In the genomic region with DNA sequence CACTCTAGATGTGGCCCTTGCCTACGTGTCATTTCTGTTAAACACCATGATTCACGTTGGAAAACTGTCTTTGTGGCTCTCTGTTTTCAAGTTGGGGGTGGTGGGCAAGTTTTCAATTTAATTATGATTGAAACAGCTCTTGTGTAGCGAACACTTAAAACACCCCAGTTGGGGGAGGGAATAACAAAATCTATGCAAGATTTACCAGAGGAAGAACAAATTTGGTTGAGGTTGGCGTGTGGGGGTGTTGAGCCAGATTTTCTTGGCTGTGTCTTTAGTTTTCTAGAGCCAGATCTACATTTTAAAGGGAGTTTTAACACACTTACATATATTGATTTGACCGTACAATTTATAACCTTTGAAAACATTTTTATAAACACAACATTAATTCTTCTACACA, we compare ENCODE assay signal across 20 mouse cellular contexts.
A peak's percentile ranks its signal among the peaks of the same experiment; 100 is the strongest.
DNase-seq lines count a peak whose midpoint lies in the region; ATAC-seq and TF ChIP-seq lines count a peak whose summit lies in the region.
"Had no signal": no experiment of that assay in that cellular context is flagged by ENCODE, and none has a peak within 500 bp of the region (broad histone marks: within the 10 kb centered on the region; RNA-seq: fewer than 3 reads in every experiment).

No protein-coding gene starts in this region.

- H3K36me3 ChIP-seq in kidney, postnatal 0 days (ENCODE audit: insufficient read depth, low read length): peaks cover 16% of the 10 kb centered on the region
- H3K36me3 ChIP-seq in kidney, embryonic 14.5 days (ENCODE audit: control insufficient read depth, insufficient read depth, low read length): peaks cover 16% of the 10 kb centered on the region
- H3K36me3 ChIP-seq in limb, embryonic 10.5 days: peaks cover 17% of the 10 kb centered on the region
- H3K36me3 ChIP-seq in hindbrain, embryonic 14.5 days (replicated peaks; ENCODE audit: control insufficient read depth, insufficient read depth): peaks cover 9% of the 10 kb centered on the region; the same call in 1 of the 2 replicates

- H3K9me3 ChIP-seq in kidney, postnatal 0 days (replicated peaks; ENCODE audit: low read length): no peaks in the 10 kb centered on the region
- H3K9me3 ChIP-seq in kidney, embryonic 14.5 days (ENCODE audit: control insufficient read depth, low read length): peaks cover 9% of the 10 kb centered on the region; the same call in 1 of the 2 replicates
- no peaks in the 10 kb centered on the region for H3K9me3 ChIP-seq in limb, embryonic 10.5 days (replicated peaks)
- peaks cover 7% of the 10 kb centered on the region; the same call in 1 of the 2 replicates for H3K9me3 ChIP-seq in hindbrain, embryonic 14.5 days (ENCODE audit: control insufficient read depth, low read length)
- H3K9me3 ChIP-seq: embryonic facial prominence, embryonic 15.5 days; heart, embryonic 10.5 days had no signal

- H3K27me3 ChIP-seq in kidney, postnatal 0 days (ENCODE audit: insufficient read depth, low read length): no peaks in the 10 kb centered on the region
- H3K27me3 ChIP-seq in kidney, embryonic 14.5 days (ENCODE audit: control insufficient read depth, insufficient read depth, low read length): no peaks in the 10 kb centered on the region
- H3K27me3 ChIP-seq in limb, embryonic 10.5 days (ENCODE audit: low read depth, poor library complexity, severe bottlenecking): no peaks in the 10 kb centered on the region
- no peaks in the 10 kb centered on the region for H3K27me3 ChIP-seq in hindbrain, embryonic 14.5 days (ENCODE audit: control insufficient read depth, insufficient read depth, low read length)
- H3K27me3 ChIP-seq: embryonic facial prominence, embryonic 15.5 days; liver, embryonic 12.5 days had no signal

- WGBS in kidney, postnatal 0 days: 63% methylated on average over 5 of the region's 5 CpGs
- 58% methylated on average over 5 of the region's 5 CpGs for WGBS in kidney, embryonic 14.5 days
- WGBS in limb, embryonic 10.5 days: 86% methylated on average over 5 of the region's 5 CpGs
- WGBS in hindbrain, embryonic 14.5 days: 86% methylated on average over 5 of the region's 5 CpGs

- H3K9ac ChIP-seq in kidney, postnatal 0 days (ENCODE audit: low read depth, low read length): no peak overlapping the region
- no peak overlapping the region for H3K9ac ChIP-seq in kidney, embryonic 14.5 days (ENCODE audit: low read depth, low read length)
- H3K9ac ChIP-seq in hindbrain, embryonic 14.5 days: no peak overlapping the region
- H3K9ac ChIP-seq: embryonic facial prominence, embryonic 15.5 days; forebrain, postnatal 0 days; liver, embryonic 12.5 days had no signal

- no peak overlapping the region for H3K4me3 ChIP-seq in kidney, postnatal 0 days (replicated peaks; ENCODE audit: low read depth, low read length)
- H3K4me3 ChIP-seq in kidney, embryonic 14.5 days (ENCODE audit: low read length): no peak overlapping the region
- H3K4me3 ChIP-seq in limb, embryonic 10.5 days: no peak overlapping the region
- H3K4me3 ChIP-seq in hindbrain, embryonic 14.5 days (replicated peaks; ENCODE audit: low read length): no peak overlapping the region
- H3K4me3 ChIP-seq: embryonic facial prominence, embryonic 15.5 days; heart, embryonic 10.5 days; liver, embryonic 12.5 days; midbrain, embryonic 10.5 days had no signal

- peaks cover 14% of the 10 kb centered on the region; the same call in 1 of the 2 replicates for H3K4me1 ChIP-seq in kidney, postnatal 0 days (replicated peaks; ENCODE audit: insufficient read depth, low read length)
- H3K4me1 ChIP-seq in kidney, embryonic 14.5 days (ENCODE audit: control insufficient read depth, insufficient read depth, low read length): peaks cover 15% of the 10 kb centered on the region
- H3K4me1 ChIP-seq in limb, embryonic 10.5 days: peaks cover 52% of the 10 kb centered on the region
- no peaks in the 10 kb centered on the region; the same call in 1 of the 2 replicates for H3K4me1 ChIP-seq in hindbrain, embryonic 14.5 days (replicated peaks; ENCODE audit: control insufficient read depth, insufficient read depth, low read length)

- DNase-seq in frontal cortex, adult 2 months (ENCODE audit: extremely low spot score in 1 of 2, low spot score in 1 of 2): peak; percentile 46 to 78
- no peak for DNase-seq in frontal cortex, postnatal 14 days (ENCODE audit: low spot score in 2 of 2)
- peak; percentile 44 for DNase-seq in kidney, postnatal 0 days (ENCODE audit: low spot score)
- peak; percentile 69 for DNase-seq in right cerebral cortex, adult 18-20 months
- no peak for DNase-seq in right cerebral cortex, postnatal 4 days
- no peak for DNase-seq in limb, embryonic 10.5 days (ENCODE audit: low spot score)
- DNase-seq in hindbrain, embryonic 14.5 days (ENCODE audit: low spot score): no peak
- DNase-seq: adrenal gland, postnatal 10 days; forebrain, postnatal 0 days; gastrocnemius, postnatal 36 days; heart, postnatal 10 days; thymus, adult 2 months had no signal

- H3K27ac ChIP-seq in kidney, postnatal 0 days: no peak overlapping the region
- H3K27ac ChIP-seq in kidney, embryonic 14.5 days (ENCODE audit: low read depth, low read length): no peak overlapping the region; the same call in 1 of the 2 replicates
- H3K27ac ChIP-seq in limb, embryonic 10.5 days: peak overlapping the region; percentile 7; the same call in 1 of the 2 replicates
- no peak overlapping the region for H3K27ac ChIP-seq in hindbrain, embryonic 14.5 days
- H3K27ac ChIP-seq: embryonic facial prominence, embryonic 15.5 days; liver, embryonic 12.5 days; macrophage; midbrain, embryonic 10.5 days had no signal

- TF ChIP-seq CTCF in kidney, postnatal 0 days (IDR thresholded peaks at IDR 0.05; ENCODE audit: low read depth): no peak

- ATAC-seq in kidney, postnatal 0 days (replicated peaks; ENCODE audit: low FRiP score, low read depth): no peak
- no peak for ATAC-seq in kidney, embryonic 14.5 days (ENCODE audit: low FRiP score, low TSS enrichment)
- ATAC-seq in hindbrain, embryonic 14.5 days (ENCODE audit: low FRiP score): no peak
- ATAC-seq: activated CD4-positive, CD25-positive, alpha-beta regulatory T cell, adult 4 months; CD4-positive, CD25-positive, alpha-beta regulatory T cell, adult 4 months; forebrain, postnatal 0 days; liver, embryonic 12.5 days had no signal

- no peak overlapping the region for H3K4me2 ChIP-seq in kidney, postnatal 0 days (ENCODE audit: low read length)
- no peak overlapping the region for H3K4me2 ChIP-seq in kidney, embryonic 14.5 days (replicated peaks; ENCODE audit: low read depth, low read length)
- no peak overlapping the region for H3K4me2 ChIP-seq in hindbrain, embryonic 14.5 days (replicated peaks)
- H3K4me2 ChIP-seq: embryonic facial prominence, embryonic 15.5 days; liver, embryonic 12.5 days had no signal

Comparison
In these comparisons a context has a peak if more than half of its experiments do, and no peak if none do; other contexts are left out.
1. DNase-seq: peak in frontal cortex, adult 2 months (2 of 2), kidney, postnatal 0 days (single experiment) and right cerebral cortex, adult 18-20 months (single experiment); none in frontal cortex, postnatal 14 days (0 of 2), right cerebral cortex, postnatal 4 days (single experiment), limb, embryonic 10.5 days (single experiment) and hindbrain, embryonic 14.5 days (single experiment).